ENCODE assay signal across 15 mouse cellular contexts in the genomic region with DNA sequence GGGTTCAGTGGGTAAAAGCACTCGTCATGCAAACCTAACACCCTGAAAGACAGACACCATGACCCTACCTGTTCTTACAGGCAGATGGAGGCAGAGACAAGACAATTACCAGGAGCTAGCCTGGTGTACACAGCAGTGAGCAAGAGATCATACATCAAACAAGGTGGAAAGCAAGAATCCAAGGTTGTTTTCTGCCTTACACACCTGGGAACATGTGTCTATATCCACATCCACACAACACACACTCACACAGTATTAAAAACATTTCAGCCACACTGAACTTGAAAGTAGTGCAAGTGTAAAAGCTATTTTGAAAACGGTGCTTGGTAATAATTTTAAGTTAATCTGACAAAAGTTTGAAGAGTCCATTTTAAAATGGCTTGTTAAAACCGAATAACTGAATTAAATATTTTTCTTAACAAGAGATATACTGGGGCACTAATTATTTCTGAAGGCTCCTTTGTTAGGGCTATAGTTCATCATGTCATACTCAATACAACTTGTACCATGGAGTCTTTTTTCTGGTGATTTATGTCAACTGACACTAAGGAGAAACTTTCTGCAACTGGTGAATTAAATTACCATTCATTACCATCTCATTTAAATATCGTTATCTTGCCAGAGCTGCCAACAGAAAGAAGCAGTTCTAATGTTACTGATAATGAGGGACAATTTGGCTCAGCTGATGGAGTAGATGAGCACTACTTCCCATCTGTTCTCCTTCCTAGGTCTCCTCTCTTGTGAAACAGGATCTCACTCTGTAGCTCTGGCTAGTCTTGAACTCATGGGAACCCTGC. TPM values are rescaled to one million over a fixed set of nuclear protein-coding genes. Genes with fewer than 3 reads are reported as not detected.
DNase-seq lines count a peak whose midpoint lies in the region; ATAC-seq and TF ChIP-seq lines count a peak whose summit lies in the region.
"Had no signal": no experiment of that assay in that cellular context is flagged by ENCODE, and none has a peak within 500 bp of the region (broad histone marks: within the 10 kb centered on the region; RNA-seq: fewer than 3 reads in every experiment).

No protein-coding gene starts in this region.

- H3K9me3 ChIP-seq in forebrain, embryonic 11.5 days (ENCODE audit: control insufficient read depth, low read length) = no peaks in the 10 kb centered on the region
- H3K9me3 ChIP-seq in forebrain, embryonic 10.5 days = no peaks in the 10 kb centered on the region
- no peaks in the 10 kb centered on the region for H3K9me3 ChIP-seq in hindbrain, embryonic 14.5 days (ENCODE audit: control insufficient read depth, low read length)
- H3K9me3 ChIP-seq in midbrain, embryonic 15.5 days = no peaks in the 10 kb centered on the region
- no peaks in the 10 kb centered on the region for H3K9me3 ChIP-seq in kidney, embryonic 15.5 days (replicated peaks)
- H3K9me3 ChIP-seq: limb, embryonic 13.5 days; megakaryocyte, embryonic 14.5 days had no signal

- no peaks in the 10 kb centered on the region for H3K27me3 ChIP-seq in forebrain, embryonic 11.5 days (ENCODE audit: control insufficient read depth, insufficient read depth, low read length)
- H3K27me3 ChIP-seq in forebrain, embryonic 10.5 days (ENCODE audit: poor library complexity, severe bottlenecking) = no peaks in the 10 kb centered on the region
- H3K27me3 ChIP-seq in hindbrain, embryonic 14.5 days (ENCODE audit: control insufficient read depth, insufficient read depth, low read length) = no peaks in the 10 kb centered on the region
- no peaks in the 10 kb centered on the region for H3K27me3 ChIP-seq in midbrain, embryonic 15.5 days (replicated peaks)
- H3K27me3 ChIP-seq in kidney, embryonic 15.5 days = no peaks in the 10 kb centered on the region
- H3K27me3 ChIP-seq: limb, embryonic 13.5 days; megakaryocyte, embryonic 14.5 days had no signal

- no peak for DNase-seq in forebrain, embryonic 11.5 days (ENCODE audit: low spot score)
- no peak for DNase-seq in forebrain, embryonic 10.5 days (ENCODE audit: extremely low spot score, low spot score)
- DNase-seq in brain, adult 2 months (ENCODE audit: low read depth, low spot score) = peak; percentile 38
- peak; percentile 50 for DNase-seq in hindbrain, embryonic 14.5 days (ENCODE audit: low spot score)
- DNase-seq in gastrocnemius, adult 18-20 months (ENCODE audit: low spot score) = no peak
- no peak for DNase-seq in left cerebral cortex, adult 2 months (ENCODE audit: extremely low spot score in 1 of 2, low spot score in 2 of 2)
- DNase-seq: adrenal gland, postnatal 14 days; heart, postnatal 36 days; kidney, adult 2 months; lung, embryonic 14.5 days; thymus, adult 18-20 months had no signal

- no peak overlapping the region for H3K27ac ChIP-seq in forebrain, embryonic 11.5 days (ENCODE audit: low read depth, low read length)
- no peak overlapping the region for H3K27ac ChIP-seq in forebrain, embryonic 10.5 days
- no peak overlapping the region; the same call in 1 of the 2 replicates for H3K27ac ChIP-seq in hindbrain, embryonic 14.5 days
- no peak overlapping the region for H3K27ac ChIP-seq in midbrain, embryonic 15.5 days
- H3K27ac ChIP-seq in kidney, embryonic 15.5 days = no peak overlapping the region
- no peak overlapping the region for H3K27ac ChIP-seq in left cerebral cortex, adult 2 months
- H3K27ac ChIP-seq: limb, embryonic 13.5 days had no signal

- intact Hi-C loops in left cerebral cortex, adult 2 months (cut with DNase I) = no loop called here

- no peak for TF ChIP-seq CTCF in left cerebral cortex, adult 2 months (IDR thresholded peaks at IDR 0.05)

- H3K4me3 ChIP-seq in forebrain, embryonic 11.5 days (ENCODE audit: low read depth, low read length) = no peak overlapping the region
- no peak overlapping the region for H3K4me3 ChIP-seq in forebrain, embryonic 10.5 days
- no peak overlapping the region for H3K4me3 ChIP-seq in hindbrain, embryonic 14.5 days (replicated peaks; ENCODE audit: low read length)
- H3K4me3 ChIP-seq in midbrain, embryonic 15.5 days = no peak overlapping the region
- H3K4me3 ChIP-seq in kidney, embryonic 15.5 days (replicated peaks) = no peak overlapping the region
- H3K4me3 ChIP-seq in left cerebral cortex, adult 2 months = no peak overlapping the region
- H3K4me3 ChIP-seq: limb, embryonic 13.5 days; megakaryocyte, embryonic 14.5 days had no signal

- peak; percentile 79 for ATAC-seq in forebrain, embryonic 11.5 days (replicated peaks; ENCODE audit: low FRiP score)
- peak; percentile 68; the same call in 1 of the 2 replicates for ATAC-seq in hindbrain, embryonic 14.5 days (ENCODE audit: low FRiP score)
- peak; percentile 63 for ATAC-seq in midbrain, embryonic 15.5 days (replicated peaks)
- no peak for ATAC-seq in kidney, embryonic 15.5 days (replicated peaks; ENCODE audit: low FRiP score)

- H3K4me1 ChIP-seq in forebrain, embryonic 11.5 days (replicated peaks; ENCODE audit: control insufficient read depth, insufficient read depth, low read length) = no peaks in the 10 kb centered on the region
- H3K4me1 ChIP-seq in forebrain, embryonic 10.5 days = peaks cover 6% of the 10 kb centered on the region; the same call in 1 of the 2 replicates
- 0 out of 2 replicates have a peak, but pooled peaks cover 3% of the 10 kb centered on the region for H3K4me1 ChIP-seq in hindbrain, embryonic 14.5 days (replicated peaks; ENCODE audit: control insufficient read depth, insufficient read depth, low read length)
- peaks cover 7% of the 10 kb centered on the region for H3K4me1 ChIP-seq in midbrain, embryonic 15.5 days
- 0 out of 2 replicates have a peak, but pooled peaks cover 2% of the 10 kb centered on the region for H3K4me1 ChIP-seq in kidney, embryonic 15.5 days

- H3K4me2 ChIP-seq in forebrain, embryonic 11.5 days (ENCODE audit: low read depth, low read length, severe bottlenecking) = no peak overlapping the region
- H3K4me2 ChIP-seq in hindbrain, embryonic 14.5 days (replicated peaks) = no peak overlapping the region
- H3K4me2 ChIP-seq in midbrain, embryonic 15.5 days = no peak overlapping the region
- no peak overlapping the region for H3K4me2 ChIP-seq in kidney, embryonic 15.5 days
- H3K4me2 ChIP-seq: limb, embryonic 13.5 days; lung, embryonic 14.5 days had no signal

- WGBS in forebrain, embryonic 11.5 days = 42% methylated on average over 4 of the region's 4 CpGs
- WGBS in forebrain, embryonic 10.5 days = 90% methylated on average over 4 of the region's 4 CpGs
- 37% methylated on average over 4 of the region's 4 CpGs for WGBS in hindbrain, embryonic 14.5 days
- WGBS in midbrain, embryonic 15.5 days = 33% methylated on average over 4 of the region's 4 CpGs
- WGBS in kidney, embryonic 15.5 days = 83% methylated on average over 4 of the region's 4 CpGs

- H3K36me3 ChIP-seq in forebrain, embryonic 11.5 days (ENCODE audit: control insufficient read depth, insufficient read depth, low read length) = no peaks in the 10 kb centered on the region
- H3K36me3 ChIP-seq in forebrain, embryonic 10.5 days (replicated peaks) = peaks cover 10% of the 10 kb centered on the region
- H3K36me3 ChIP-seq in hindbrain, embryonic 14.5 days (replicated peaks; ENCODE audit: control insufficient read depth, insufficient read depth) = no peaks in the 10 kb centered on the region; the same call in 1 of the 2 replicates
- H3K36me3 ChIP-seq in midbrain, embryonic 15.5 days (replicated peaks) = 0 out of 2 replicates have a peak, but pooled peaks cover 2% of the 10 kb centered on the region
- H3K36me3 ChIP-seq in kidney, embryonic 15.5 days = peaks cover 19% of the 10 kb centered on the region

- no peak overlapping the region for H3K9ac ChIP-seq in forebrain, embryonic 11.5 days (ENCODE audit: low read length)
- H3K9ac ChIP-seq in hindbrain, embryonic 14.5 days = no peak overlapping the region
- no peak overlapping the region for H3K9ac ChIP-seq in midbrain, embryonic 15.5 days
- H3K9ac ChIP-seq in kidney, embryonic 15.5 days = no peak overlapping the region
- H3K9ac ChIP-seq: limb, embryonic 13.5 days; lung, embryonic 14.5 days had no signal

RNA-seq across cellular contexts. Expression of gene Pdhx, which starts 52.9 kb away (rescaled TPM):
- 45.3 and 48.0 TPM in 2 replicates for polyA plus RNA-seq in forebrain, embryonic 11.5 days (2014; fragmentation: Nextera tagmentation; extraction: Ambion mirVana)
- polyA plus RNA-seq in forebrain, embryonic 10.5 days (2016; fragmentation: Nextera tagmentation; extraction: Ambion mirVana) = 40.8 and 41.5 TPM in 2 replicates
- 62.8 and 73.5 TPM in 2 replicates for polyA plus RNA-seq in hindbrain, embryonic 14.5 days (2014; fragmentation: Nextera tagmentation; extraction: Ambion mirVana)
- 63.8 and 66.2 TPM in 2 replicates for polyA plus RNA-seq in midbrain, embryonic 15.5 days (2015; fragmentation: Nextera tagmentation; extraction: Ambion mirVana)
- 43.0 and 45.0 TPM in 2 replicates for polyA plus RNA-seq in kidney, embryonic 15.5 days (2015; fragmentation: Nextera tagmentation; extraction: Ambion mirVana)
- total RNA-seq in gastrocnemius, adult 18-20 months (2021) = 10 to 100 TPM; 86.1 to 89.6 TPM
- total RNA-seq in left cerebral cortex, adult 2 months (2021) = 10 to 100 TPM; 56.4 to 58.7 TPM

RNA-seq across cellular contexts. Expression of gene Apip, which starts 53.1 kb away (rescaled TPM):
- 55.7 and 58.7 TPM in 2 replicates for polyA plus RNA-seq in forebrain, embryonic 11.5 days (2014; fragmentation: Nextera tagmentation; extraction: Ambion mirVana)
- 57.7 and 61.9 TPM in 2 replicates for polyA plus RNA-seq in forebrain, embryonic 10.5 days (2016; fragmentation: Nextera tagmentation; extraction: Ambion mirVana)
- polyA plus RNA-seq in hindbrain, embryonic 14.5 days (2014; fragmentation: Nextera tagmentation; extraction: Ambion mirVana) = 51.3 and 54.8 TPM in 2 replicates
- 46.2 and 47.7 TPM in 2 replicates for polyA plus RNA-seq in midbrain, embryonic 15.5 days (2015; fragmentation: Nextera tagmentation; extraction: Ambion mirVana)
- 62.9 and 66.1 TPM in 2 replicates for polyA plus RNA-seq in kidney, embryonic 15.5 days (2015; fragmentation: Nextera tagmentation; extraction: Ambion mirVana)
- total RNA-seq in gastrocnemius, adult 18-20 months (2021) = 10 to 100 TPM; 45.3 to 48.4 TPM
- 10 to 100 TPM; 18.8 to 25.9 TPM for total RNA-seq in left cerebral cortex, adult 2 months (2021)

Comparison
In these comparisons a context has a peak if more than half of its experiments do, and no peak if none do; other contexts are left out.
1. DNase-seq: peak in brain, adult 2 months (single experiment) and hindbrain, embryonic 14.5 days (single experiment); none in forebrain, embryonic 11.5 days (single experiment), forebrain, embryonic 10.5 days (single experiment), gastrocnemius, adult 18-20 months (single experiment) and left cerebral cortex, adult 2 months (0 of 2).